Mouse (Mus musculus): ENCODE measurements around the gene Skap1.

Skap1 gene

DNA sequence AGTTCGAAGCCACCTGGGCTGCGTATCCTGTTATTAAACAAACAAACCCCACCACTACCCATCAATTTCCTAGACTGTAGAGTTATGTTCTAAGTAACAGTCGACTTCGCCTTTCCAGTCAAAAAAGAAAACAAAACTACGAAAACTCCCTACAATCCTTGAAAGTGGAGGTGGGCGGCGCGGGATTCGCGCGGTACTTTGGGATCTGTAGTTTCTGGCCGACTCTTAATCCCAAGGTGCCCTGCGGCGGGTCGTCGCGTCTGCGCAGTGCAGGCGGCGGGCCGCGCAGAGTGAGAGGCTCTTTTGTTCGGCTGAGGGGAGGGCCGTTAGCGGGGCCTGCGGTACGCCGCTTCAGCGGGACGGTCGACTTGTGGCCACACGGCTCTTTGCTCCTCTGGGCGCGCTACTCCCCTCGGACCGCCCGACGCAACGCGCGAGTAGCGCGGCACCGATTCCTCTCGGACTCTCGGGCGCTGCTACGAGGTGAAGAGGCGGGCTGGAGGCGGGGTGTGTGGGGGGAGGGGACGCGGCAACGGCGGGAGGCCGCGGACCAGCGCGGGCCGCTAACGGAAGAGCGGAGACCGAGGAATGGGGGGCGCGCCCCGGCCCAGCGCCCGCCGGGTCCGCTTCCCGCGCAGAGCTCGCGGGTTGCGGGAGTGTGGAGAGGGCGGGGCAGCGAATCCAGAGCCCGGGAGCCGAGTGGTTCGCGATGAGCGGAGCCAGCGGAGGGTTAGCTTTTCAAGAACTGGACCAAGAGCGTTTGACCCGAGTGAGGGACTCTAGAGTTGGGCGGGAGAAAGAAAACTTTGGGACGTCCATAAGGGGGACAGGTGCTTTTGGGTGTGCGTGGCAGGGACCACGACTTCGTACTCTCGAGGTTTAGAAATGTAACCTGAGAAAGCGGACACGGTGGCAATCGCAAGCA lies 324.7 kb downstream of the Skap1 start, which contains the start of gene Cbx1:
Cbx1 (plus strand) TSS at position 257 of the 925 bp plus-strand sequence.
- peak; percentile 86 for DNase-seq

DNA sequence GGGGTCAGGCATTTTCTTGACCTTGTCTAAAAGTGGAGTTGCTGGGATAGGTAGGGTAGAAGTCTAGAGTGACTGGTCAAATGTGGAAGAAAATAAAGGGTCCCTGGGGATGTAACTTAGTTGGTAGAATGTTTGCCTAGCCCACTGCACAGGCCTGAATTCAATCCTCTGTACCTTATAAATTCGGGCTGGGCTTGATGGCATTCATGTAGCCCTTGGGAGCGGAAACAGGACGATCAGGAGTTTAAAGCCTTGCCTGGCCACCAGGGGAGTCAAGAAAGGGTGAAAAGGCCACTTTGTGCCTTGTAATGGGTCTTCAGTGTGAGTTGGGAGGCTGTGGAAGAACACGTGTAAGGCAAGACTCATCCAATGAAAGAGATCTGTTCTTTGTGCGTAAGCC lies 325.6 kb downstream of the Skap1 start:
- no peak for DNase-seq

DNA sequence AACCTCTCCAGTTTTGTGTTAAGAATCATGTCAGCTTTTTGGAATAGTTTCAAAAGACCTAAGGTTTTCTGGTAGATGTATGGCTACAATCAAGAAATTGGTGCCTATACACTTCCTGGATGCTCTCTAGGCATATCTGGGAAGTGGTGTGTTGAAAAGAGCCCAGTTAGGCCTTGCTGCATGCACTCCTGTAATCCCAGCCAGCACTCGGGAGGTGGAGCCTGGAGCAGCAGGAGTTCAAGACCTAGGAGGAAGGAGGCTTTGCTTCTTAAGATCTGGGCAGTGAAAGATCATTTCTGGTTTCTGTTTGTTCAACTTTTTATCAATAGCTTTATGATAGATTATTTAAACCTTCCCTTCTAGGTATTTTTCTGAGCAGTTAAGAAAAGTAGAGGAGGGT lies 326.3 kb downstream of the Skap1 start:
- no peak for DNase-seq

DNA sequence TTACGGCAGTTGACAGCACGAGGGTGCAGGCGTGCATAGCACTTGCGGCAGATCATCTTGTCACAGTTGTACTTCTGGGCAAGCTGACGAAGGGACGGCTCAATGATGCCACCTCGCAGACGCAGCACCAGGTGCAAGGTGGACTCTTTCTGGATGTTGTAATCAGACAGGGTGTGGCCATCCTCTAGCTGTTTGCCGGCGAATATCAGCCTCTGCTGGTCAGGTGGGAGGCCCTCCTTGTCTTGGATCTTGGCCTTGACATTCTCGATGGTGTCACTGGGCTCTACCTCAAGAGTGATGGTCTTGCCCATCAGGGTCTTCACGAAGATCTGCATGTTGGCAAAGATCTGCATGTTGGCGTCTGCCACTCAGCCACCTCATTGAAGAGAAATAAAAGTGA lies 331.1 kb downstream of the Skap1 start:
- DNase-seq = no peak

DNA sequence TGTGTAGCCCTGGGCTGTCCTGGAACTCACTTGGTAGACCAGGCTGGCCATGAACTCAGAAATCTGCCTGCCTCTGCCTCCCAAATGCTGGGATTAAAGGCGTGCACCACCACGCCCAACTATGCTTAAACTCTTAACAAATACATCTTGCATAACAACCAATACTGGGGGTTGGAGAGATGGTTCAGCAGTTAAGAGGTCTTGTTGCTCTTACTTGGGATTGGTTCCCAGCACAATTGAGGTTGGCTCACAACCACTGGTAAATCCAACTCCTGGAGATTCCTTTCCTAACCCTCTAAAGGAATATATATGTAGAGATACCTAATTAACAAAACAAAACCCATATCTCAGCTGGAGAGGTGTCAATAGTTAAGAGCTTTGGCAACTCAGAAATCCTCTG lies 331.7 kb downstream of the Skap1 start:
- DNase-seq = no peak

DNA sequence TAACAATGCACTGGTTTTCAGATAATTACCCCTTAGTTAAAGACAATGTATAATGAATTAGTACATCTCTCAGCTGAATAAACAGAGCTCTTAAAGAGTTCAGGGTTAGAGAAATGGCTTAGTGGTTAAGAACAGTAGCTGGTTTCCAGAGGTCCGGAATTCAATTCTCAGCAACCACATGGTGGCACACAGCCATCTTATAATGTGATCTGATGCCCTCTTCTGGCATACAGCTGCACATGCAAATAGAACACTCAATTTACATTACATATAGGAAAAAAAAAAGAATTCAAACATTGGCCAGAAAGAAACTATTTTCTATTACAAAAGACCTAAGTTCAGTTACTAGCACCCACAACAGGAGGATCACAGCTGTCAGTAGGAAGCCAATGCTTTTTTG lies 332.2 kb downstream of the Skap1 start:
- DNase-seq = no peak

DNA sequence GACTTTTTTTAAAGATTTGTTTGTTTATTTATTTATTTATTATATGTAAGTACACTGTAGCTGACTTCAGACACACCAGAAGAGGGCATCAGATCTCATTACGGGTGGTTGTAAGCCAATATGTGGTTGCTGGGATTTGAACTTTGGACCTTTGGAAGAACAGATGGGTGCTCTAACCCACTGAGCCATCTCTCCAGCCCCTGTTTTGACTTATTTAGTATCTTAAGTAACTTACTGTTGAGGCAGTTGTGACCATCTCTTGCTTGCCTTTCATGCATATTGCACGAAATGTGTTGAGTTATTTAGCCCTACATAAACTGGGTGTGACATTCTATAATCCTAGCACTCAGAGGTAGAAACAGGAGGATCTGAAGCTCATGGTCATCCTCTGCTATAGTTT lies 335.1 kb downstream of the Skap1 start:
- no peak for DNase-seq

DNA sequence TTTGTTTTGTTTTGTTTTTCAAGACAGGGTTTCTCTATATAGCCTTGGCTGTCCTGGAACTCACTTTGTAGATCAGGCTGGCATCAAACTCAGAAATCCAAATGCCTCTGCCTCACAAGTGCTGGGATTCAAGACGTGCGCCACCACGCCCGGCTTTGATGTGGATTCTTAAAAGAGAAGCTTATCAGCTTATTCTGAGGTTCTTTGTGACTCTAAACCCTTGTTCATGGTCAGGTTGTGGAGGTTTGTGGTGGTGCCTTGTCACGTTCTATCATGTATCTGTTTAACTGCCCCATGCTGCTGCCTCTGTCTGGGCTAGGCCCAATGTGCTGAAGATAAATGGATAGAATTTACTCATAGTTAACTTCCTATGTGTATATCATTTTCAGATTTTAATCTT lies 341.2 kb downstream of the Skap1 start:
- DNase-seq = no peak

DNA sequence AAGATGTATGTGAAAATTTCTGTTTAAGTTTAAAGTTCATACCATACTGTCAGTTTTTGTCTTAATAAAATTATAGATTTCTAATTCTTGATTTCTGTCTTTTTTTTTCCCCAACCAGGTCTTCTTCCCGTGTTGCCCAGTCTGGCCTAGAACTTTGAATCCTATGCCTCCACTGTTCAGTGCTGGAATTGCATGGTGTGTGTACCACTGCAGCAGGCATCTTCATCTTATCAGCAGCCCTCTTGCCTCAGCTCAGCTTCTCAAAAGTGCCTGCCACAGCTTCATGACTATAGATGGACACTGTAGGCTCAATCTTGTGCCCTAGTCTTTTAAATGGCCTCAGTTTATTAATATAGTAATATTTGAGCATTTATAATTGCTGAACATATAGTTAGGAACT lies 343.7 kb downstream of the Skap1 start:
- no peak for DNase-seq

Data from cerebellum, adult 8-10 months (tissue).